ENCODE assay signal across 33 mouse cellular contexts in the genomic region with DNA sequence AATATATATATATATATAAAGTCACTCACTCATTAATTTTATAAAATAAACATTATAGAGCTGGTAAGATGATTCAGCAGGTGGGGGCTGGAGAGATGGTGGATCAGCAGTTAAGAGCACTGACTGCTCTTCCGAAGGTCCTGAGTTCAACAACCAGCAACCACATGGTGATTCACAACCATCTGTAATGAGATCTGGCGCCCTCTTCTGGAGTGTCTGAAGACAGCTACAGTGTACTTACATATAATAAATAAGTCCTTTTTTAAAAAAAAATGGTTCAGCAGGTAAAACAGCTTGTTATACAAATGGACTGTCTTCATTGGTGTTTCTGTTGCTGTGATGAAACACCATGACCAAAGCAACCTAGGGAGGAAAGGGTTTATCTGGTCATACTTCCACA. TPM values are rescaled to one million over a fixed set of nuclear protein-coding genes. Genes with fewer than 3 reads are reported as not detected.
A peak's percentile ranks its signal among the peaks of the same experiment; 100 is the strongest.
DNase-seq lines count a peak whose midpoint lies in the region; ATAC-seq and TF ChIP-seq lines count a peak whose summit lies in the region.
"Had no signal": no experiment of that assay in that cellular context is flagged by ENCODE, and none has a peak within 500 bp of the region (broad histone marks: within the 10 kb centered on the region; RNA-seq: fewer than 3 reads in every experiment).

No protein-coding gene starts in this region.

- no peak for ATAC-seq in CD4-positive, CD25-positive, alpha-beta regulatory T cell, adult 4 months
- no peak for ATAC-seq in kidney, postnatal 0 days (replicated peaks; ENCODE audit: low FRiP score, low read depth)
- ATAC-seq in kidney, embryonic 16.5 days (ENCODE audit: low FRiP score, low TSS enrichment) = no peak
- no peak for ATAC-seq in midbrain, postnatal 0 days (ENCODE audit: low FRiP score)
- ATAC-seq in midbrain, embryonic 16.5 days = no peak
- no peak for ATAC-seq in stomach, postnatal 0 days (ENCODE audit: low FRiP score, low TSS enrichment)
- ATAC-seq: activated CD4-positive, CD25-positive, alpha-beta regulatory T cell, adult 4 months; midbrain, embryonic 15.5 days had no signal

- H3K4me1 ChIP-seq in kidney, postnatal 0 days (replicated peaks; ENCODE audit: insufficient read depth, low read length) = 0 out of 2 replicates have a peak, but pooled peaks cover 3% of the 10 kb centered on the region
- peaks cover 5% of the 10 kb centered on the region for H3K4me1 ChIP-seq in kidney, embryonic 16.5 days (ENCODE audit: insufficient read depth, low read length)
- no peaks in the 10 kb centered on the region for H3K4me1 ChIP-seq in midbrain, postnatal 0 days (ENCODE audit: insufficient read depth, low read length)
- peaks cover 3% of the 10 kb centered on the region; the same call in 1 of the 2 replicates for H3K4me1 ChIP-seq in midbrain, embryonic 16.5 days (ENCODE audit: control insufficient read depth, insufficient read depth, low read length)
- no peaks in the 10 kb centered on the region for H3K4me1 ChIP-seq in stomach, postnatal 0 days (replicated peaks; ENCODE audit: control insufficient read depth, insufficient read depth)

- TF ChIP-seq EP300 in stomach, postnatal 0 days (optimal IDR thresholded peaks at IDR 0.05) = no peak

- peak; percentile 48 for TF ChIP-seq CTCF in kidney, postnatal 0 days (IDR thresholded peaks at IDR 0.05; ENCODE audit: low read depth)
- TF ChIP-seq CTCF in midbrain, postnatal 0 days (IDR thresholded peaks at IDR 0.05) = peak; percentile 42
- TF ChIP-seq CTCF in stomach, postnatal 0 days (IDR thresholded peaks at IDR 0.05; ENCODE audit: low read depth) = peak; percentile 47

- no peaks in the 10 kb centered on the region for H3K9me3 ChIP-seq in kidney, postnatal 0 days (replicated peaks; ENCODE audit: low read length)
- no peaks in the 10 kb centered on the region for H3K9me3 ChIP-seq in kidney, embryonic 16.5 days (ENCODE audit: low read length)
- H3K9me3 ChIP-seq in midbrain, postnatal 0 days (ENCODE audit: low read length) = no peaks in the 10 kb centered on the region
- H3K9me3 ChIP-seq in midbrain, embryonic 16.5 days (replicated peaks; ENCODE audit: control insufficient read depth, low read length, poor library complexity, severe bottlenecking) = no peaks in the 10 kb centered on the region
- H3K9me3 ChIP-seq in stomach, postnatal 0 days (ENCODE audit: control insufficient read depth, low read length) = no peaks in the 10 kb centered on the region
- H3K9me3 ChIP-seq: embryonic facial prominence, embryonic 13.5 days; forebrain, embryonic 12.5 days; hindbrain, embryonic 12.5 days; midbrain, embryonic 15.5 days had no signal

- no peak overlapping the region for H3K9ac ChIP-seq in kidney, postnatal 0 days (ENCODE audit: low read depth, low read length)
- no peak overlapping the region for H3K9ac ChIP-seq in kidney, embryonic 16.5 days (replicated peaks; ENCODE audit: low read length)
- no peak overlapping the region for H3K9ac ChIP-seq in midbrain, postnatal 0 days (replicated peaks; ENCODE audit: low read length, poor library complexity, severe bottlenecking)
- H3K9ac ChIP-seq in midbrain, embryonic 16.5 days (ENCODE audit: low read depth, low read length) = no peak overlapping the region
- no peak overlapping the region for H3K9ac ChIP-seq in stomach, postnatal 0 days (ENCODE audit: low read length)
- H3K9ac ChIP-seq: embryonic facial prominence, embryonic 13.5 days; forebrain, embryonic 12.5 days; hindbrain, embryonic 12.5 days; lung, embryonic 14.5 days; midbrain, embryonic 15.5 days had no signal

- no peak overlapping the region for H3K4me2 ChIP-seq in kidney, postnatal 0 days (ENCODE audit: low read length)
- H3K4me2 ChIP-seq in kidney, embryonic 16.5 days (replicated peaks; ENCODE audit: low read depth, low read length) = no peak overlapping the region
- H3K4me2 ChIP-seq in midbrain, postnatal 0 days (ENCODE audit: low read depth, low read length, poor library complexity, severe bottlenecking) = no peak overlapping the region
- no peak overlapping the region for H3K4me2 ChIP-seq in midbrain, embryonic 16.5 days (ENCODE audit: low read length)
- H3K4me2 ChIP-seq in stomach, postnatal 0 days (replicated peaks; ENCODE audit: low read depth) = no peak overlapping the region
- H3K4me2 ChIP-seq: embryonic facial prominence, embryonic 13.5 days; forebrain, embryonic 12.5 days; heart, embryonic 11.5 days; hindbrain, embryonic 12.5 days; lung, embryonic 14.5 days; midbrain, embryonic 15.5 days had no signal

- H3K27ac ChIP-seq in kidney, postnatal 0 days = no peak overlapping the region
- H3K27ac ChIP-seq in kidney, embryonic 16.5 days (ENCODE audit: low read length) = no peak overlapping the region
- H3K27ac ChIP-seq in midbrain, postnatal 0 days (ENCODE audit: low read depth, low read length) = no peak overlapping the region
- H3K27ac ChIP-seq in midbrain, embryonic 16.5 days (ENCODE audit: low read length) = no peak overlapping the region
- no peak overlapping the region for H3K27ac ChIP-seq in stomach, postnatal 0 days (replicated peaks)
- H3K27ac ChIP-seq: embryonic facial prominence, embryonic 13.5 days; forebrain, embryonic 12.5 days; hindbrain, embryonic 12.5 days; midbrain, embryonic 15.5 days had no signal

- WGBS in kidney, postnatal 0 days = 63% methylated on average over 2 of the region's 2 CpGs
- WGBS in kidney, embryonic 16.5 days = 73% methylated on average over 2 of the region's 2 CpGs
- 73% methylated on average over 2 of the region's 2 CpGs for WGBS in midbrain, postnatal 0 days
- 66% methylated on average over 2 of the region's 2 CpGs for WGBS in midbrain, embryonic 16.5 days
- 71% methylated on average over 2 of the region's 2 CpGs for WGBS in stomach, postnatal 0 days

- no peaks in the 10 kb centered on the region for H3K27me3 ChIP-seq in kidney, postnatal 0 days (ENCODE audit: insufficient read depth, low read length)
- H3K27me3 ChIP-seq in kidney, embryonic 16.5 days (ENCODE audit: insufficient read depth, low read length) = no peaks in the 10 kb centered on the region
- H3K27me3 ChIP-seq in midbrain, postnatal 0 days (ENCODE audit: insufficient read depth, low read length) = no peaks in the 10 kb centered on the region
- no peaks in the 10 kb centered on the region for H3K27me3 ChIP-seq in midbrain, embryonic 16.5 days (ENCODE audit: control insufficient read depth, insufficient read depth, low read depth, low read length)
- H3K27me3 ChIP-seq in stomach, postnatal 0 days (ENCODE audit: control insufficient read depth, insufficient read depth, low read length) = no peaks in the 10 kb centered on the region
- H3K27me3 ChIP-seq: embryonic facial prominence, embryonic 13.5 days; forebrain, embryonic 12.5 days; hindbrain, embryonic 12.5 days; midbrain, embryonic 15.5 days had no signal

- no peak overlapping the region for H3K4me3 ChIP-seq in kidney, postnatal 0 days (replicated peaks; ENCODE audit: low read depth, low read length)
- no peak overlapping the region for H3K4me3 ChIP-seq in kidney, embryonic 16.5 days (ENCODE audit: low read length)
- no peak overlapping the region for H3K4me3 ChIP-seq in midbrain, postnatal 0 days (ENCODE audit: low read depth, low read length)
- H3K4me3 ChIP-seq in midbrain, embryonic 16.5 days (ENCODE audit: low read depth, low read length) = no peak overlapping the region
- H3K4me3 ChIP-seq in stomach, postnatal 0 days (ENCODE audit: low read depth, low read length) = no peak overlapping the region
- H3K4me3 ChIP-seq: embryonic facial prominence, embryonic 13.5 days; erythroblast, embryonic 14.5 days; forebrain, embryonic 12.5 days; hindbrain, embryonic 12.5 days; midbrain, embryonic 15.5 days had no signal

- H3K36me3 ChIP-seq in kidney, postnatal 0 days (ENCODE audit: insufficient read depth, low read length) = 0 out of 2 replicates have a peak, but pooled peaks cover 17% of the 10 kb centered on the region
- peaks cover 26% of the 10 kb centered on the region for H3K36me3 ChIP-seq in kidney, embryonic 16.5 days (ENCODE audit: insufficient read depth, low read length)
- peaks cover 30% of the 10 kb centered on the region for H3K36me3 ChIP-seq in midbrain, postnatal 0 days (ENCODE audit: insufficient read depth, low read length)
- peaks cover 29% of the 10 kb centered on the region for H3K36me3 ChIP-seq in midbrain, embryonic 16.5 days (ENCODE audit: control insufficient read depth, insufficient read depth, low read length)
- peaks cover 3% of the 10 kb centered on the region; the same call in 1 of the 2 replicates for H3K36me3 ChIP-seq in stomach, postnatal 0 days (ENCODE audit: control insufficient read depth, insufficient read depth, low read length)

- peak; percentile 22 for DNase-seq in CD4-positive, CD25-positive, alpha-beta regulatory T cell, adult 2 months (ENCODE audit: low read depth, low spot score)
- DNase-seq in kidney, postnatal 0 days (ENCODE audit: low spot score) = no peak
- no peak for DNase-seq in midbrain, postnatal 0 days (ENCODE audit: low spot score)
- DNase-seq in stomach, postnatal 0 days (ENCODE audit: low spot score) = no peak
- no peak for DNase-seq in kidney, postnatal 25 days
- DNase-seq: adrenal gland, postnatal 10 days; embryo, embryonic 11 days; heart, postnatal 14 days; kidney, adult 9 months; lung, embryonic 14.5 days; lung, postnatal 4 days; right cerebral cortex, adult 18-20 months; right cerebral cortex, postnatal 4 days; thymus, postnatal 36 days had no signal

RNA-seq across cellular contexts. Expression of a gene that starts 5.5 kb away (rescaled TPM):
- polyA plus RNA-seq in CD4-positive, CD25-positive, alpha-beta regulatory T cell, adult 4 months (2017; shearing (Covaris generic)) = 10 to 100 TPM; 22.9 to 28.7 TPM
- 103 and 110 TPM in 2 replicates for polyA plus RNA-seq in kidney, postnatal 0 days (2015; fragmentation: Nextera tagmentation; extraction: Ambion mirVana)
- 98.5 and 104 TPM in 2 replicates for polyA plus RNA-seq in kidney, embryonic 16.5 days (2015; fragmentation: Nextera tagmentation; extraction: Ambion mirVana)
- 54.7 and 60.5 TPM in 2 replicates for total RNA-seq in midbrain, postnatal 0 days (2014; rRNA removed)
- 128 and 131 TPM in 2 replicates for polyA plus RNA-seq in midbrain, postnatal 0 days (2015; fragmentation: Nextera tagmentation; extraction: Ambion mirVana)
- polyA plus RNA-seq in midbrain, embryonic 16.5 days (2015; fragmentation: Nextera tagmentation; extraction: Ambion mirVana) = 99.4 and 109 TPM in 2 replicates
- polyA plus RNA-seq in stomach, postnatal 0 days (2015; fragmentation: Nextera tagmentation; extraction: Ambion mirVana) = 74.6 and 76.3 TPM in 2 replicates

RNA-seq across cellular contexts. Expression of a gene that starts 18.0 kb away (rescaled TPM):
- polyA plus RNA-seq in CD4-positive, CD25-positive, alpha-beta regulatory T cell, adult 4 months (2017; shearing (Covaris generic)) = not detected
- 0.63 and 0.65 TPM in 2 replicates for polyA plus RNA-seq in kidney, postnatal 0 days (2015; fragmentation: Nextera tagmentation; extraction: Ambion mirVana)
- polyA plus RNA-seq in kidney, embryonic 16.5 days (2015; fragmentation: Nextera tagmentation; extraction: Ambion mirVana) = 0.32 TPM in 1 of 2 replicates, not detected in the other
- 0.94 and 2.5 TPM in 2 replicates for total RNA-seq in midbrain, postnatal 0 days (2014; rRNA removed)
- polyA plus RNA-seq in midbrain, postnatal 0 days (2015; fragmentation: Nextera tagmentation; extraction: Ambion mirVana) = 5.0 and 24.0 TPM in 2 replicates
- polyA plus RNA-seq in midbrain, embryonic 16.5 days (2015; fragmentation: Nextera tagmentation; extraction: Ambion mirVana) = 0.93 and 15.3 TPM in 2 replicates
- polyA plus RNA-seq in stomach, postnatal 0 days (2015; fragmentation: Nextera tagmentation; extraction: Ambion mirVana) = not detected in 2 replicates
- total RNA-seq: adrenal gland, postnatal 10 days; gastrocnemius, postnatal 4 days; heart, postnatal 14 days; layer of hippocampus, postnatal 10 days; liver, adult 2 months; megakaryocyte-erythroid progenitor cell, adult 5-6 weeks had no signal
- polyA plus RNA-seq: activated CD4-positive, CD25-positive, alpha-beta regulatory T cell, adult 4 months; embryonic facial prominence, embryonic 13.5 days; erythroblast, embryonic 14.5 days; forebrain, embryonic 12.5 days; heart, embryonic 11.5 days; hindbrain, embryonic 12.5 days; intestine, embryonic 14.5 days; large intestine, adult 2 months; limb, embryonic 11.5 days; liver, adult 2 months; lung, embryonic 14.5 days; neural tube, embryonic 14.5 days; stomach, embryonic 14.5 days had no signal

RNA-seq across cellular contexts. Expression of a gene that starts 24.3 kb away (rescaled TPM):
- not detected for polyA plus RNA-seq in CD4-positive, CD25-positive, alpha-beta regulatory T cell, adult 4 months (2017; shearing (Covaris generic))
- polyA plus RNA-seq in kidney, postnatal 0 days (2015; fragmentation: Nextera tagmentation; extraction: Ambion mirVana) = not detected in 2 replicates
- not detected in 2 replicates for polyA plus RNA-seq in kidney, embryonic 16.5 days (2015; fragmentation: Nextera tagmentation; extraction: Ambion mirVana)
- total RNA-seq in midbrain, postnatal 0 days (2014; rRNA removed) = 10.7 and 12.2 TPM in 2 replicates
- 145 and 317 TPM in 2 replicates for polyA plus RNA-seq in midbrain, postnatal 0 days (2015; fragmentation: Nextera tagmentation; extraction: Ambion mirVana)
- 76.0 and 77.8 TPM in 2 replicates for polyA plus RNA-seq in midbrain, embryonic 16.5 days (2015; fragmentation: Nextera tagmentation; extraction: Ambion mirVana)
- polyA plus RNA-seq in stomach, postnatal 0 days (2015; fragmentation: Nextera tagmentation; extraction: Ambion mirVana) = 0.23 and 0.36 TPM in 2 replicates
- total RNA-seq: adrenal gland, postnatal 10 days; gastrocnemius, postnatal 4 days; layer of hippocampus, postnatal 10 days; liver, adult 2 months; megakaryocyte-erythroid progenitor cell, adult 5-6 weeks had no signal
- polyA plus RNA-seq: activated CD4-positive, CD25-positive, alpha-beta regulatory T cell, adult 4 months; embryonic facial prominence, embryonic 13.5 days; erythroblast, embryonic 14.5 days; forebrain, embryonic 12.5 days; hindbrain, embryonic 12.5 days; intestine, embryonic 14.5 days; large intestine, adult 2 months; limb, embryonic 11.5 days; liver, adult 2 months; lung, embryonic 14.5 days; stomach, embryonic 14.5 days had no signal

Comparison
In these comparisons a context has a peak if more than half of its experiments do, and no peak if none do; other contexts are left out.
1. RNA of a gene that starts 24.3 kb away (polyA plus RNA-seq): 145 to 317 TPM in midbrain, postnatal 0 days and 76.0 to 77.8 TPM in midbrain, embryonic 16.5 days; 0.23 to 0.36 TPM in stomach, postnatal 0 days, not detected in CD4-positive, CD25-positive, alpha-beta regulatory T cell, adult 4 months, not detected in kidney, postnatal 0 days and not detected in kidney, embryonic 16.5 days; every median in the first group is over 10 times any median in the second.
2. Peak in every context shown above with its lines, with median percentiles within 50 percentile points of each other: CTCF ChIP-seq.